Mouse (Mus musculus) kidney, adult 11 months (tissue): Measurements from ENCODE around the gene Gm5485.

Source experiments
- DNase-seq: peaks from one replicate; pipeline ENCODE4 v3.0.0; 2022

The Gm5485 gene

DNA sequence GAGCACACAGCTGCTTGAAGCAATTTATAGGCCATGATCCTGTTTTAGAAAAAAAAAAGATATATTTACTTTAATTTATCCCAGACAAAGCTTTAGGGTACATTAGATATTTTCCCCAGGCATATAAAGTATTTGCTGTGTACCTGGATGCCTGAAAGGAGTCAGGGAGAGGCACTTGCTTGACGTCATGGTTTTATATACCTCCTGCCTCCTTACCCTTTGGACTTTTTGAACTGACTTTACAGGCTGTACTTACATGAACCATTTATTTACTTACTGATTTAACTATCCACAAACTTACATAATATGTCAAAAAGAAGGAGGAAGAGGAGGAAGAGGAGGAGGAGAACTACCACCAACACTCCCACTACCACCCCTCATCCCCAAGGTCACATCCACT, at the start of gene Gm5485:
Gene Gm5485 (minus strand): TSS at position 171 of the 400 bp plus-strand sequence.
- no peak for DNase-seq

DNA sequence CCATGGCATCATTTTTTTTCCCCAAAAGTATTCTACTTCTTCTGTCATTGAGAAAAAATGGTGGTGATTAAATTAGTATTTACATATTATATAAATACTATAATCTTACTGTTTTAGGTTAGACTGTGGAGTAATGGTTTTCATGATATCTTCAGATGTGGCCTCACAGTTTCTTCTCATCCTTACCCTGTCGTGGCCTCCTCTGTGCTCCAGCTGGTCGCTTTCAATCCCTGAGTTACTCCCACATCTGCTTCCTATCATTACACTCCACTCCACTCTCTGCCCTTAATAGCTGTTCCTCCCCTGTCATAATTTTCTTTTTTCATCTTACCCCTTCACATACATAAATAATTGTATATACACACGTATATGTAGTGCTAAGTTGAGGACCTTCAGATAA, 41.0 kb upstream of the Gm5485 start:
- no peak for DNase-seq

DNA sequence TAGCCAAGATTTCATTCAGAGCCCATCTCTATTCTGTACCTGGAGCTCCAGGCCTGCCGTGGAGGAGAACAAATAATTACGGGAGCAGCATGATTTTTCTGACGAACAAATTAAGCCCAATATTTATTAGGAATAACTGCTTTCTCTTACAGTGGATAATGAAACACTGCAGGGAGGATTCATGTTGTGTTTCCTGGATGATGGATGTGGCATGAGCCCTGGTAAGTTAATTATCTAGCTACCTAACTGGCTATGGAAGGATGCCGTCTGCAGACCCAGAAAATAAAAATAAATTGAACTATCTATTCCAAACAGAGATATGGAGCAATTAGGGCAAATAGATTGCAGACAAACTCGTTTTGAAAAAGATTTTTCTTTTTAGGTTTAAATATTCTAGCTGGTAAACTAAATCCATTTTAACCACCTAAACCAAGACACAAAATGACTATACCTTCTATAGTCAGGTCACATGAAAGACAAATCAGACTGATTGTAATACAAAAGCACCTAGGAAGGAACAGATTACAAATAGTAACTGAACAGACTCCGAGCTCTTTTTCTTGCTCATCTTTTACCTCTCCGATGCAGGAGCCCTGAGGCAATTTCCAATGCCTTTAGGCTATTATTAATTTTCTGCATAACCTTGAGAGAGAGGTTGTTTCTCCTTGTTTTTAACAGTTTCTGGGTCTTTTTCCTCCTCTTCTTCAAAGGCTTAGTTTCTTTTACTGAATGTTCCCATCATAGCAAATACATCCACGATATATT, 34.1 kb upstream of the Gm5485 start:
- DNase-seq = no peak

DNA sequence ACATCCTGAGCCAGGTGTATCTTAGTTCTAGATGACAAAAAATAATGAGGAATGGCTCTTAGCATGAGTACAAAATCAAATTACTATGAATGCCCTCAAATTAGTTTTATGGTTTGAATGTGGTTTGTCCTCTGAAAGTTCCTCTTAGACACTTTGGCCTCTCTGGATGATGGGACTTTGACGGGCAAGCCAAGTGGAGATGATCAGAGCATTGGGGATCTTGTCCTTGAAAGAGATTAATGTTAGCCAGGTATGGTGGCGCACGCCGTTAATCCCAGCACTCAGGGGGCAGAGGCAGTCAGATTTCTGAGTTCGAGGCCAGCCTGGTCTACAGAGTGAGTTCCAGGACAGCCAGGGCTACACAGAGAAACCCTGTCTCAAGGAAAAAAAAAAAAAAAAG, 32.4 kb upstream of the Gm5485 start:
- DNase-seq = no peak

DNA sequence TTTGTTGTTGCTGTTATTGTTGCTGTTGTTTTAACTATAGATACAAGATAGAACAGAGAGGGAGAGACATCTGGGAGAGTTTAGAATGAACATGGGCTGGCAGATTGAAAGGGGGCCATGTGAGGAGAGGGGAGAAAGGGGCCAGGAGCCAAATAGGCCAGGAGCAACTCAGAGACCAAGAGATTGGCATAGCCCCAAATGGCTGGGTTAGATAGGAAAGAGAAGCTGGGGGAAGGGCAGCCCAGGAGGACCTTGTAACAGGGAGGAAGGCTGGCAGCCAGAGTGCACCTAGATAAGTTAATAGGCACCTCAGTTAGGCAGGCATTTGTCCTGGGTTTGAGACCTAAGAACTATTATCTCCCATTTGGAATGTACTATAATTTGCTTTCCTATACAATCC, 25.3 kb upstream of the Gm5485 start:
- DNase-seq = no peak

DNA sequence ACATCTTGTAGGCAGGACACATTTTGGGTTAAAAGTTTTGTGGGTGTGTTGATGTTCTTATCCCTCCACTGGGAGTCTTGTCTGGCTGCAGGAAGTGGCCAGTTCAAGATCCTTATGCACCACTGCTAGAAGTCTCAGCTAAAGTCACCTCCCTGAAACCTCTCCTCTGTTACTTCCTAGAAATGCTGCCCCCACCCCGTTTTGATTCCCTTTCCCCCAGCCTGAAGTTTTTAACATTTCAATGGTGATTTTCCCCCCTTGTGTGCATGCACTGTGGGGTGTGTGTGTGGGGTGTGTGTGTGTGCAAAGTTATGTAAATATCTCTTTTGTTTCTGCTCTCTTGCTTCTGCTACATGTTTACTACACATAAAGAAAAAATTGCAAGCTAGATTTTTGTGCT, 23.2 kb upstream of the Gm5485 start:
- no peak for DNase-seq

DNA sequence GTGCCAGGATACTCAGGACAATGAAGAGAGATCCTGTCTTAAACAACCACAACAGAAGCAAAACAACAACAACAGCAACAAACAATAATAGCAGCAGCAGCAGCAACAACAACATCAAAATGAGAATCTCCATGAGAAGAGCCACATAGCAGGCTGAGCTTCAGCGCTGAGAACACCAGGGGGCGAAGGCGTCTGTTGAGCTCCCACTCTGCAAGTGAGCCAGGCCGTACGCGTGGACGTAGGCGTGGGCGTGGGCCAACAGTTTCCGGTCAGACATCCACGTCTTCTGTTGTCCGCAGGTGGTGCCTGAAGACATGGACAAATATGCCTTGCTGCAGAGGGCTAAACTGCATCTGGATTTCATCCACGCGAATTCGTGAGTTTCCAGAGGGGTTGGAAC, 18.8 kb upstream of the Gm5485 start, which contains the start of gene Morc1:
Gene Morc1 (plus strand): TSS at position 211 of the 400 bp plus-strand sequence.
- DNase-seq = no peak

DNA sequence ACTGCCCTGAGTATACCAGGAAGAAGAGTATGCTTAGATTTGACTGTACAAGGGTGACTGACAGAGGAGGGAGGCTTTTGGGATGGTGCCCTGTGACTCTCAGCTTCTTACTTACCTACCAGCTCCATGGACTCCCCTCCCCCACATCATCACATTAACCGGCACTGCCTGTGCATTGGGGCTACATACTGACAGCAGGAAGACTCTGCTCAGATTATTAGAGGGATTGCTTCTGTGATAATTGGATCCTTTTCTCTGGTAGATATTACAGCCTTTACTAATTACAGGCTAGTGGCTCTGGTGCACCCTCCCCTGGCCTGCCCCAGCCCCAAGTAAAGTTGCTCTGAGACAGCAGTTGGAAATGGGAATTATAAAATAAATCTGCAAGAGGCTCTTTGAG, 17.2 kb upstream of the Gm5485 start:
- no peak for DNase-seq

DNA sequence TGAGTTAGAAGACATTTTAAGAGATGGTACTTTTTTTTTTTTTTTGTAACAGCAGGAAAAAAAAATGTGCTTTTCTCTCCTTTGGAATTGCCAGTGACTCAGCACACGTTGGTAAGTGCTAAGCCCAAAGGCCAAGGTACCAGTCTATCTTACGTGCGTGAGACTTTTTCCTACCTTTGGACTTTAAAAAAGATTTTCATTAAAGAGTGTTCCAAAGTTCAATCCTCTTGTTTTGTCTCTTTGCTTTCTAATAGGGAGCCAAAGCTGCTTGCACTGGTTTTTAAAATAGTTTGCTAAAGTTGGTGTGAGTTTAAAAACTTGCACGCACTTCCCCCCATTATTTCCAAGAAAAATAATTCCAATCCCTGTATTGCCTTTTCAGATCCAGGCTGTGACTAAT, 11.9 kb upstream of the Gm5485 start:
- peak; percentile 35 for DNase-seq

DNA sequence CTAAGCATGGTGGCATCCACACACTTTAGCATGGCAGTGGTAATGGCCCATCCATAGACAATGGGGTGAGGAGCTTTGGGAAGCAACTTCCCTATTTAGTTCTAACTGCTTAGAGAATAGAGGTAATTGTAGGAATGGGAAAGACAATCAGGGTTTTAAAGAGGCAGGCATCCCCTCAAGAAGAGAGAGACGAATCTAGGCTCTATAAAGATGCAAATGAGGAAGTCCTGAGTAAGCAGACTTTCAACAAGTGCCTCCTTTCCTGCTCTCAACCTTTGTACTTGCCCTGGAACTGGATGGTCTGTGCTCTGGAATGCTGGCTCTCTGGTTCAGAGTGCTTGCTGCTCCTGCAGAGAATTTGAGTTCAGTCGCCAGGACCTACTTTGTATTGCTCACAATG, 10.3 kb upstream of the Gm5485 start:
- peak; percentile 78 for DNase-seq

DNA sequence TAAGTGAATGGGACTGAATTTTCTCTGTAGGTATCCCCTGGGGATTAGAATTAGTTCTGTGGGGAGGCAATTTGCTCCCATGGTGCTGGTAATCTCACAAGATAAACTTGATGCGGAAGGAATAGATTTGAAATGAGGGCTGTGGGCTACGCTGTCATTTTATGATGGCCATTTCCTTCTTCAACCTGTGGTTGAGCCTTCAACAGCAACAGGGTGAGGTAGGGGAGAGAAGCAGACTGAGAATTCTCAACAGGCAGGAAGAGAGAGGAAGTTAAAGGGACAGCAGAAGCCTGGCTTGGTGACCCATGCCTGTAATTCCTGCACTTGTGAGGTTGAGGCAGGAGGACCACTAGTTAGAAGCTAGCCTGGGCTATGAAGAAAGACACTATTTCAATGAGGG, 6.8 kb upstream of the Gm5485 start:
- no peak for DNase-seq

DNA sequence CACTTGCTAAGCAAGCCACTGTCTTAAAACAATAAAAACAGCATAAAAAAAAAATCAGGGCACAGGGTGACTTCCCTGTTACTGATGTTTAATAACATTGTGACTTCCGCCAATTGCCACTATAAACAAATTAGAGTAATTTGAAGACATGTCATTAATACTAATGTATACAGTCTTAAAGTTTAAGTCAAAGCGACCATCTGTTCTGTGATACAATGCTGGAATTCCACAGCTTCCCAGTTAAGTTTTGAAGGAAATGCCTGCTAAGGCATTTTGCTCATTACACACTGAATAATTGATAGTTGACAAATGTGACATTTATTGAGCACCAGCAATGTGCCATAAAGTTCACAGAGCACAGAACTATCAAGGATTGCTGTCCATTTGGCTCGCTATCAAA, 6.3 kb upstream of the Gm5485 start:
- DNase-seq = no peak

DNA sequence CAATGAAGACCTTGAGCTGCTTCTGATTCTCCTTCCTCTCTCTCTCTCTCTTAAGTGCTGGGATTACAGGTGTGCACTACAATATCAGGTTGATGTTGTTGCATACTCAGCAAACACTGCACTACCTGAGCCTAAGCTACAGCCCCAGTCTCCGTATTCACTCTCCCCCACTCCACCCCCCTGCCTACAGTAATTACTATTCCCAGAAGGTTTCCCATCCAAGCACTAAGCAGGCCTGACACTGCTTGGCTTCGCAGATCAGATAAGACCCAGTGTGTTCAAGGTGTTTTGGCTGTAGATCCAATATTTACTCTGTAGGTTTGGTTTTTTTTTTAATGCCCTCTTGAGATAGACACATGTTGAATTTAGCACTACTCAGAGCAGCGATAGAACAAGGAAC, 2.1 kb downstream of the Gm5485 start:
- DNase-seq = no peak

DNA sequence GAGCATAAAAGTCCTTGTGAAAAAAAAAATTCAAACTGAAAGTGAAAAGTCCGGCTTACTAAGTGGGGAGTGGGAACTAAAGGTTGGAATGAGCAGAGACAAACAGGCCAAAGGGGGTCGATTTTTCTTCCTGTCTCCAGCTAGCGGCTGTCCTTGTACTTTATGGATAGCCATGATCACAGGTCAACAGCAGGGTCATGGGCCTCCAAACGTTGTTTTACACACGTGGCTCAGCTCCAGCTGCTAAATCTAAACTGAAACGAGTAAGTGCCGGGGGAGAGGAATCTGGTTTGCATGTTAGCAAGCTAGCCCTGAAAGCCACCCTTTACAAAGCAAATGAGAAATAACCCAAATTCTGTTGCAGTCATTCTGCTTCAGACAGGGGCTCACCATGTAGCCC, 2.6 kb downstream of the Gm5485 start:
- DNase-seq = no peak

DNA sequence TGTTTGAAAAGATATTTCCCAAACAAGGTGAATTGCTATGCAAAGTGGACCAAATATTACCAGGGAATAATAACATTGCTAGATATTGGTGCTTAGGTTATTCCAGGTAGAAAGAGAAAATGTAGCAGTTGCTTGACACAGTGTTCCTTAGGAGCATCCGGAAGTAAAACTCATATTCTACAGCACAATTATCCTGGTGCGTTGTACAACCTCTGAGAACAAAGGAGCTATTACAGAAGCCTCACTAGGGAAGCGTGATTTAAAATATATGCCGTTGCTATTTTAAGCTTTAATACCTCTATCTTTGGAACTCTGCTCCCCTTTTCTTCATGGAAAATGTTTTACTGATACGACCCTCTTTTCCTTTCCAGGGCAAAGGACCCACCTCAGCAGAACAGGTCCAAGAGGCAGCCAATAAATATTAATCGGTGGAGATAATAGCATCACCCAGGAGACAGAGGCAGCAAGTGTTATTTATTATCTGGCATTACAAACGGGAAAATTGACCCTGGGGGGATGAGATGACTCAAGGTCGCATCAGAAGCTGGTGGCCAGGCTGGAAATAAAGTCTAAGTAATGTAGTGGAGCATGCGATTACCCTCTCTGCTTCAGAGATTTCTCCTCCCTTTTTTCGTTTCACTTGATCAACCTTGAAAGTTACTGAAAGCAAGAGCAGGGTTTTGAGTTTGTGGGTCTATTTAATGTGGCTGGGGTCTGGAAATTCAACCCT, 6.4 kb downstream of the Gm5485 start:
- peak; percentile 15 for DNase-seq

DNA sequence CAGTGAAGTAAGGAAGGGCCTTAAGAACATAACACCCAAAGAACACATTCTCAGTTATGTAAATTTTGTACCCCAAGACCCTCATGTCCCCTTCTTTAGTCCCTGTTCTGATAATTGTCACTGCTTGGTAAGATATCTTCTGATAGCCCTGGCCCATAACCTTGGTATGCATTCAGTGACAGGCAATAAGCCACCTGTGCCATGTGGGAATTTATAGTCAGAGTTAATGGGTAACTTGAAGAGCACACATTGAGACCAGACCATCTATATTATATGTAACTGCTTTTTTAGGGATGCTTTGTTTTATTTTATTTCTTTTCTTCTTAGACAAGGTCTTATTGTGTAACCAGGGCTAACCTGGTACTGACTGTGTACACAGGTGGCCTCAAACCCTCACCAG, 8.2 kb downstream of the Gm5485 start:
- no peak for DNase-seq

DNA sequence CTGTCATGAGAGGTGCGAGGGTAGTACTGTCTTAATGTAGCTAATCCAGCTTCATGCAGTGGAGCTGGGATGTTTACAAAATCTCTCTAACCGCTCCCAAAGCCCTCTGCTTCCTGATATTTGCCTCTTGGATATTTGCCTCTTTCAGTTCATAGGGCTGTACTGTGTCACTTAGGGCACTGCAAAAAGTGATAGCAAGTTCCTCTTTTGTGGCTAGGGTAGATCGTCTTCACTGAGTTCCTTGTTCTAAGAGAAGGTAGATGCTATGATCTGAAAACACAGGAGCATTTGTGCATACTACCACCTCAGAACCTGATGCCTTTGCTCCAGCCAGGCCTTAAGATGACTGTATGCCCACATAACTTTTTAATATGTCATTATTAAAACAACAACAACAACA, 8.8 kb downstream of the Gm5485 start:
- DNase-seq = no peak

DNA sequence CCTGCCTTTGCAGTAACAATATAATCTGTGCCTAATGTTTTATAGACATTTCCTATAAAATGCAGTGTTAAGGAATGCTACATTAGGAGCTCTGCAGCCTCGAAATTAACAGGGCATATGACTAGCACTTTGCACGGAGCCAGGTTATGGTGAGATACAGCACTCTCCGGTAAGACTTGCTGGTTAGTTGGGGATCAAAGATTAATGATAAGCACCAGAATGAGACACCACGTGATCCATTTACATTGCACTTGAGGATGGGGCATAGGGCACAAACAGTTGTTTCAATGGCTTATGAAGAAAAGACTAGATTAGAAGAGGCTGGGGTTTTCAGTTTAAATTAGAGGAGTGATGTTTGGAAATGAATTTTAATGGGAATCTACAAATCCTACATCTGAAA, 9.3 kb downstream of the Gm5485 start:
- DNase-seq = no peak

DNA sequence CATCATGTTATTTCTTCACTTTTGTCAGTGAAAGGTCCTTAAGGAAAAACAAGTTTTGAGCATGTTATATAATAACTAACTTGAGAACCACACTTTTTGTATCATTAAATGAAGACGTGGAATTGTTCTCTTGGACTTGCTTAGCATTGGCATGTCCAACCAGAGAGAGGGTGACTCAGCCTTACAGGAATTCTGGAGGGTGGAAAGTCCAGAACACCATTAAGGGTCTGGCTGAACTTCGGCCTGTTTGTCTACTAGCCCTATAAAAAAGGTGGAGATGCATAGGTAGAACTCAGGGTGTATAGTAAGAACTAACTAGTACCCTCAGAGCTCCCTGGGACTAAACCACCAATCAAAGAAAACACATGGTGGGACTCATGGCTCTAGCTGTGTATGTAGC, 16.9 kb downstream of the Gm5485 start:
- peak; percentile 16 for DNase-seq

DNA sequence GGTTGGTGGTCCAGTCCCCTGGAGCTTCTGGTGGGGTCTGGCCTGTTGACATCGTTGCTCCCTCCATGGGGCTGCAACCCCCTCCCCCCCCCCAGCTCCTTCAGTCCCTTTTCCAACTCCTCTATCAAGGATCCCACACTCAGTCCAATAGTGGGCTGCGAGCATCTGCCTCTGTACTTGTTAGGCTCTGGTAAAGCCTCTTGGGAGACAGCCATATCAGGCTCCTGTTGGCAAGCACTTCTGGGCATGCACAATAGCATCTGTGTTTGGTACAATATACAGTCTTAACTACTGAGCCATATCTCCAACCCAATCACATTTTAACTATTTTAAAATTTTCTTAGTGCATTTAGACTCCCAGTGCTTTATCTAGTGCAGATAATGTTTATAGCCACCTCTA, 25.2 kb downstream of the Gm5485 start:
- no peak for DNase-seq

DNA sequence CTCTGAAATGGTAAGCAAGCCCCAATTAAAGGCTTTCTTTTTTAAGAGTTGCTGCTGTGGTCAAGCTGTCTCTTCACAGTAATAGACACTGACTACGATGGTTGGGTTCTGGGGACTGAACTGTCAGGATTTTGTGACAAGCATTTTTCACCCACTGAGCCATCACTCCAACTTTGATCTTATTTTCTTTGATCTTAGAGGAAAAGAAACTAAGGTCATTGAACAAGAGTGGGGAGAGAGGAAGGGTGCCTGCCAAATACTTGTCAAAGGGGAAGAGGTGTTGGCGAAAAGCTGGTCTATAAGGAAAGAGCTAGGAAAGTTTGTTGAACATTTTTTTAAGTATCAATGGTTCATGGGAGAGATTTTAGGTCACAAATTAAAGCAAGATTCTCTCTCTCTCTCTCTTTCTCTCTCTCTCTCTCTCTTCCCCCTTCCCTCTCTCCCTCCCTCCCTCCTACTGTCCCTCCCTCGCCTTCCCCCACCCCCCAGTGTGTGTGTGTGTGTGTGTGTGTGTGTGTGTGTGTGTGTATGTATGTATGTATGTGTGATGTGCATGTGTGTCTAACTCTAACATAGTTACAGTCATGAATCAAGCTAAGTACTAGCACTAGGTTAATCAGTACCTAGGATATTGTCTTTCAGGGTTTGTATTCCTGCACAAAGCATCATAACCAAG, 28.5 kb downstream of the Gm5485 start:
- no peak for DNase-seq

DNA sequence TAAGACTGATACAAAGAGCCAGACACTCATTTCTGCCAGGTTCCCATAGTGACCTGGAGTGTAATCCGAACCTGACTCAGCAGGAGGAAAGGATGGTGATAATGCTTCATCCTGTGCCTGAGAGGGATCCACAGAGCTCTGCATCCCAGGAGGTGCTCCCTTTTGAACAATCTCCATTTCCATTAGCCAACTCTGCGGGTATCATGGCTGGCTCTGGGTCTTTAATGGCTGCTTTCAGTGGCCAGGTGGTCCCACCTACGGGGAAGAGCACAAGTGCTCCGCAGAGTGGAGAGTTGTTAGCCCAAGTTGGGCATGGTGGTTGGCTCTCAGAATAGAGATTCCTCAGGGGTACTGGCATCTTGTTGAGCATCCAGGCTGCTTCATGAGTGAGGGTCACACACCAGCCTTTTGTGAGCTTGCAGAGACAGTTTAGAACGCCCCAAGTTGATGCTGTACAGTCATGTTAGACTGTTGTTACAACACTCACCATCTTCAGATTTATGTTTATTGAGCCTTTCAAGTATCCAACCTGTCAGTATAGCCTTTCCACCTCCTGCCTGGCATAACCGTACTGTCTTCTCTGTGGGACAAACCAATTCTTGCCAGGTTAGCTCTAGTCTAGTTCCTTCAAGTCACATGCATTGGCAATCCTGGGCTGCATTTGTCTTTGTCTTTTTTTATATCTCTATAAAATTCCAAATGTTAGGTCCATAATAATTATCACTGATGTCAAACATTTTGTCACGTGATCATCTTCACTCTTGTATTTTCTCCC, 38.3 kb downstream of the Gm5485 start:
- no peak for DNase-seq

DNA sequence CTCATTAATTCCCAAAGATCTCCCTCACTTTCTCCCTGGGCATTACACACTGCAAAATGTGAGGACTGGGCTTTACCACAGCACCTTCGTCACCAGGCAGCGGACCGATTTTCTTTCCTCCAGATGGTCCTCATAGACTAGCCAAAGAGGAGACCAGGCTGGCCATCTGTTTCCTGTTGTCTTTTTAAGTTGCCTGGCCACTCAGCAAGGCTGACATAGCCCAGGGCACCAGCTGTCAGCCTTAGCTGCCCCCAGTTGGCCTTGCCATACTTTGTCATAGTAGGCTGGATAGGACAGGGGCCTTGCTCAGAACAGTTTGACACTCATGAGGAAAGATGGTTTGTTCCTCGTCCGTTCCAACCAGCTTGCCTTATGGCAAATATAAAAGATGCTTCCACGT, 39.8 kb downstream of the Gm5485 start:
- no peak for DNase-seq
